Mouse (Mus musculus) lung, postnatal 14 days (tissue): ENCODE results near the gene Wdr82.
A peak's percentile ranks its signal among the peaks of the same experiment; 100 is the strongest.

ENCODE experiments used
- DNase-seq: peaks from one replicate; pipeline ENCODE4 v3.0.0; 2021

The Wdr82 gene

GRCm38 (mm10) chr9:106227790-106228429 is 57.2 kb downstream of the Wdr82 start:
- no peak for DNase-seq

- no peak for DNase-seq
These were observed 59.5 kb downstream of the Wdr82 start for GRCm38 (mm10) chr9:106230051-106230733.

GRCm38 (mm10) chr9:106230734-106231106 is 60.0 kb downstream of the Wdr82 start:
- no peak for DNase-seq

- DNase-seq = no peak
These were observed 60.5 kb downstream of the Wdr82 start for GRCm38 (mm10) chr9:106231220-106231619.

GRCm38 (mm10) chr9:106231816-106232215 is 61.1 kb downstream of the Wdr82 start:
- DNase-seq = no peak

- no peak for DNase-seq
These were observed 62.2 kb downstream of the Wdr82 start for GRCm38 (mm10) chr9:106232956-106233355.

- DNase-seq = no peak
These were observed 63.2 kb downstream of the Wdr82 start for GRCm38 (mm10) chr9:106233953-106234352.

- DNase-seq = no peak
These were observed 64.6 kb downstream of the Wdr82 start for GRCm38 (mm10) chr9:106235194-106235830.

GRCm38 (mm10) chr9:106236156-106236817 is 65.6 kb downstream of the Wdr82 start:
- no peak for DNase-seq

- peak; percentile 66 for DNase-seq
These were observed 66.1 kb downstream of the Wdr82 start for GRCm38 (mm10) chr9:106236818-106237211.

- no peak for DNase-seq
These were observed 66.7 kb downstream of the Wdr82 start for GRCm38 (mm10) chr9:106237401-106237800.

- DNase-seq = no peak
These were observed 67.2 kb downstream of the Wdr82 start for GRCm38 (mm10) chr9:106237878-106238277.
